Mouse (Mus musculus): ENCODE measurements around the gene Tubal3. TPM values are rescaled to one million over a fixed set of nuclear protein-coding genes. Genes with fewer than 3 reads are reported as not detected.

Tubal3 gene
- polyA plus RNA-seq (2014; fragmentation: Nextera tagmentation; extraction: Ambion mirVana): 6.7 and 9.2 TPM in 2 replicates

- H3K4me3 ChIP-seq (ENCODE audit: low read depth, low read length): peak within 1 kb of the TSS; percentile 90
- peak within 1 kb of the TSS; percentile 73 for H3K27ac ChIP-seq (ENCODE audit: low read depth)
- H3K4me1 ChIP-seq (replicated peaks; ENCODE audit: control insufficient read depth, insufficient read depth, low read length): peaks cover 10% of the 10 kb centered on the region
- peak within 1 kb of the TSS; percentile 88 for H3K9ac ChIP-seq (ENCODE audit: low read length)
- no peaks in the 10 kb centered on the region; the same call in 1 of the 2 replicates for H3K36me3 ChIP-seq (ENCODE audit: control insufficient read depth, insufficient read depth, low read length)
- DNase-seq (ENCODE audit: low spot score) (peak; percentile 96), ATAC-seq (replicated peaks; ENCODE audit: low FRiP score, low TSS enrichment, low read depth) (peak; percentile 98)
- H3K9me3 ChIP-seq (ENCODE audit: control insufficient read depth, low read length): no peaks in the 10 kb centered on the region
- WGBS: under 1% methylated on average over 52 of the region's 52 CpGs
- peak within 1 kb of the TSS; percentile 70 for H3K4me2 ChIP-seq (ENCODE audit: low read length)
- no peaks in the 10 kb centered on the region for H3K27me3 ChIP-seq (replicated peaks; ENCODE audit: control insufficient read depth, insufficient read depth, low read length)
Observed at GRCm38 (mm10) chr13:3917571-3918311, at the start of gene Tubal3, which contains the start of gene Net1. Tubal3 (plus strand) TSS chr13:3918274. Net1 (minus strand) TSS chr13:3918220.

GRCm38 (mm10) chr13:3869901-3870300 lies 48.2 kb upstream of the Tubal3 start:
- no peak overlapping the region for H3K4me3 ChIP-seq (ENCODE audit: low read depth, low read length)
- no peaks in the 10 kb centered on the region for H3K27me3 ChIP-seq (replicated peaks; ENCODE audit: control insufficient read depth, insufficient read depth, low read length)
- H3K36me3 ChIP-seq (ENCODE audit: control insufficient read depth, insufficient read depth, low read length): no peaks in the 10 kb centered on the region
- DNase-seq (ENCODE audit: low spot score) (no peak), ATAC-seq (replicated peaks; ENCODE audit: low FRiP score, low TSS enrichment, low read depth) (no peak)
- no peak overlapping the region for H3K27ac ChIP-seq (ENCODE audit: low read depth)
- no peak overlapping the region for H3K9ac ChIP-seq (ENCODE audit: low read length)
- no peaks in the 10 kb centered on the region for H3K9me3 ChIP-seq (ENCODE audit: control insufficient read depth, low read length)
- H3K4me2 ChIP-seq (ENCODE audit: low read length): no peak overlapping the region
- no peaks in the 10 kb centered on the region for H3K4me1 ChIP-seq (replicated peaks; ENCODE audit: control insufficient read depth, insufficient read depth, low read length)

GRCm38 (mm10) chr13:3872832-3873231 lies 45.2 kb upstream of the Tubal3 start:
- Histone ChIP-seq H3K9me3 (ENCODE audit: control insufficient read depth, low read length) (no peaks in the 10 kb centered on the region), H3K4me2 (ENCODE audit: low read length) (no peak overlapping the region), H3K4me3 (ENCODE audit: low read depth, low read length) (no peak overlapping the region), H3K9ac (ENCODE audit: low read length) (no peak overlapping the region), H3K36me3 (ENCODE audit: control insufficient read depth, insufficient read depth, low read length) (no peaks in the 10 kb centered on the region), H3K27me3 (replicated peaks; ENCODE audit: control insufficient read depth, insufficient read depth, low read length) (no peaks in the 10 kb centered on the region), H3K4me1 (replicated peaks; ENCODE audit: control insufficient read depth, insufficient read depth, low read length) (peaks cover 6% of the 10 kb centered on the region), H3K27ac (ENCODE audit: low read depth) (no peak overlapping the region)
- ATAC-seq (replicated peaks; ENCODE audit: low FRiP score, low TSS enrichment, low read depth) (no peak), DNase-seq (ENCODE audit: low spot score) (no peak)
- 96% methylated on average over 4 of the region's 4 CpGs for WGBS

- no peak for DNase-seq (ENCODE audit: low spot score)
- no peak overlapping the region for H3K9ac ChIP-seq (ENCODE audit: low read length)
- ATAC-seq (replicated peaks; ENCODE audit: low FRiP score, low TSS enrichment, low read depth): no peak
- H3K27me3 ChIP-seq (replicated peaks; ENCODE audit: control insufficient read depth, insufficient read depth, low read length): no peaks in the 10 kb centered on the region
- peaks cover 4% of the 10 kb centered on the region for H3K36me3 ChIP-seq (ENCODE audit: control insufficient read depth, insufficient read depth, low read length)
- 0 out of 2 replicates have a peak overlapping the region, but pooled peaks have one; percentile 0 for H3K27ac ChIP-seq (ENCODE audit: low read depth)
- 44% methylated on average over 6 of the region's 6 CpGs for WGBS
- H3K4me1 ChIP-seq (replicated peaks; ENCODE audit: control insufficient read depth, insufficient read depth, low read length): peaks cover 6% of the 10 kb centered on the region
- no peaks in the 10 kb centered on the region for H3K9me3 ChIP-seq (ENCODE audit: control insufficient read depth, low read length)
- no peak overlapping the region for H3K4me2 ChIP-seq (ENCODE audit: low read length)
- no peak overlapping the region for H3K4me3 ChIP-seq (ENCODE audit: low read depth, low read length)
Observed at GRCm38 (mm10) chr13:3876448-3876847, 41.6 kb upstream of the Tubal3 start.

GRCm38 (mm10) chr13:3877185-3877584 lies 40.9 kb upstream of the Tubal3 start:
- Histone ChIP-seq H3K4me1 (replicated peaks; ENCODE audit: control insufficient read depth, insufficient read depth, low read length) (peaks cover 6% of the 10 kb centered on the region), H3K9me3 (ENCODE audit: control insufficient read depth, low read length) (no peaks in the 10 kb centered on the region), H3K27ac (ENCODE audit: low read depth) (no peak overlapping the region), H3K9ac (ENCODE audit: low read length) (no peak overlapping the region), H3K4me3 (ENCODE audit: low read depth, low read length) (no peak overlapping the region), H3K4me2 (ENCODE audit: low read length) (no peak overlapping the region), H3K36me3 (ENCODE audit: control insufficient read depth, insufficient read depth, low read length) (peaks cover 12% of the 10 kb centered on the region), H3K27me3 (replicated peaks; ENCODE audit: control insufficient read depth, insufficient read depth, low read length) (no peaks in the 10 kb centered on the region)
- 55% methylated on average over 6 of the region's 6 CpGs for WGBS
- no peak for DNase-seq (ENCODE audit: low spot score)
- 0 out of 2 replicates have a peak, but pooled peaks have one; percentile 9 for ATAC-seq (replicated peaks; ENCODE audit: low FRiP score, low TSS enrichment, low read depth)

- ATAC-seq (replicated peaks; ENCODE audit: low FRiP score, low TSS enrichment, low read depth): no peak
- Histone ChIP-seq H3K9ac (ENCODE audit: low read length) (no peak overlapping the region), H3K36me3 (ENCODE audit: control insufficient read depth, insufficient read depth, low read length) (peaks cover 17% of the 10 kb centered on the region), H3K27ac (ENCODE audit: low read depth) (no peak overlapping the region), H3K4me3 (ENCODE audit: low read depth, low read length) (no peak overlapping the region), H3K4me2 (ENCODE audit: low read length) (no peak overlapping the region), H3K9me3 (ENCODE audit: control insufficient read depth, low read length) (no peaks in the 10 kb centered on the region), H3K4me1 (replicated peaks; ENCODE audit: control insufficient read depth, insufficient read depth, low read length) (peaks cover 6% of the 10 kb centered on the region), H3K27me3 (replicated peaks; ENCODE audit: control insufficient read depth, insufficient read depth, low read length) (no peaks in the 10 kb centered on the region)
- no peak for DNase-seq (ENCODE audit: low spot score)
- 53% methylated on average over 4 of the region's 4 CpGs for WGBS
Observed at GRCm38 (mm10) chr13:3877679-3878220, 40.3 kb upstream of the Tubal3 start.

GRCm38 (mm10) chr13:3886663-3887062 lies 31.4 kb upstream of the Tubal3 start:
- 92% methylated on average over 7 of the region's 7 CpGs for WGBS
- Histone ChIP-seq H3K9me3 (ENCODE audit: control insufficient read depth, low read length) (no peaks in the 10 kb centered on the region), H3K36me3 (ENCODE audit: control insufficient read depth, insufficient read depth, low read length) (peaks cover 67% of the 10 kb centered on the region), H3K27ac (ENCODE audit: low read depth) (no peak overlapping the region), H3K4me3 (ENCODE audit: low read depth, low read length) (no peak overlapping the region), H3K9ac (ENCODE audit: low read length) (no peak overlapping the region), H3K4me1 (replicated peaks; ENCODE audit: control insufficient read depth, insufficient read depth, low read length) (peaks cover 4% of the 10 kb centered on the region; the same call in 1 of the 2 replicates), H3K4me2 (ENCODE audit: low read length) (no peak overlapping the region), H3K27me3 (replicated peaks; ENCODE audit: control insufficient read depth, insufficient read depth, low read length) (no peaks in the 10 kb centered on the region)
- no peak for DNase-seq (ENCODE audit: low spot score)
- no peak for ATAC-seq (replicated peaks; ENCODE audit: low FRiP score, low TSS enrichment, low read depth)

- peaks cover 47% of the 10 kb centered on the region for H3K36me3 ChIP-seq (ENCODE audit: control insufficient read depth, insufficient read depth, low read length)
- no peak overlapping the region for H3K9ac ChIP-seq (ENCODE audit: low read length)
- H3K4me3 ChIP-seq (ENCODE audit: low read depth, low read length): no peak overlapping the region
- H3K27me3 ChIP-seq (replicated peaks; ENCODE audit: control insufficient read depth, insufficient read depth, low read length): no peaks in the 10 kb centered on the region
- WGBS: 87% methylated on average over 3 of the region's 3 CpGs
- no peak for DNase-seq (ENCODE audit: low spot score)
- no peaks in the 10 kb centered on the region for H3K9me3 ChIP-seq (ENCODE audit: control insufficient read depth, low read length)
- H3K4me1 ChIP-seq (replicated peaks; ENCODE audit: control insufficient read depth, insufficient read depth, low read length): peaks cover 4% of the 10 kb centered on the region; the same call in 1 of the 2 replicates
- no peak for ATAC-seq (replicated peaks; ENCODE audit: low FRiP score, low TSS enrichment, low read depth)
- H3K27ac ChIP-seq (ENCODE audit: low read depth): no peak overlapping the region
- 0 out of 2 replicates have a peak overlapping the region, but pooled peaks have one; percentile 61 for H3K4me2 ChIP-seq (ENCODE audit: low read length)
Observed at GRCm38 (mm10) chr13:3889111-3889510, 29.0 kb upstream of the Tubal3 start.
